Mouse (Mus musculus) lung, adult 2 months (tissue): ENCODE data around the gene Dlgap1. TPM values are rescaled to one million over a fixed set of nuclear protein-coding genes. Genes with fewer than 3 reads are reported as not detected.

Experiments
- DNase-seq: peaks from one replicate; pipeline ENCODE4 v3.0.0; 2022
- H3K4me1 ChIP-seq: fragments of 200-500 bp; 2 replicates; pipeline ENCODE4 v1.6.1; 2011; ENCODE audit warnings: low read length; ENCODE audit not compliant: control insufficient read depth, insufficient read depth
- H3K4me3 ChIP-seq: fragments of 200-500 bp; replicated peaks from 2 replicates; pipeline ENCODE3; 2011; ENCODE audit warnings: low read depth, mild to moderate bottlenecking, control low read depth, low read length; ENCODE audit errors: extremely low read depth
- CTCF ChIP-seq: fragments of 200-500 bp; IDR thresholded peaks from 2 replicates; pipeline ENCODE4 v1.5.1; 2011; ENCODE audit warnings: mild to moderate bottlenecking, low read length, control low read depth; ENCODE audit not compliant: insufficient read depth
- POLR2A ChIP-seq: fragments of 200-500 bp; IDR thresholded peaks from 2 replicates; pipeline ENCODE4 v1.6.1; 2011; ENCODE audit warnings: low read depth, mild to moderate bottlenecking, control low read depth, low read length, borderline replicate concordance; ENCODE audit errors: extremely low read depth
- WGBS: fragments of 180-500 bp; shearing (Covaris S2); methylation state at CpG from one replicate; pipeline ENCODE4 v1.1.7; 2018; 5-methylcytosine and 5-hydroxymethylcytosine counted together
- polyA plus RNA-seq: library from polyadenylated mRNA; depleted of rRNA; stranded (reverse); fragments of >200 nt; gene quantifications from 2 replicates; pipeline ENCODE4 v1.2.3, GENCODE M21; 2012

Gene Dlgap1
- polyA plus RNA-seq, 1 experiment = 0.63 TPM

GRCm38 (mm10) chr17:70845543-70845942 lies 876.7 kb downstream of the Dlgap1 start:
- no peak for DNase-seq
- 64% methylated on average over 2 of the region's 2 CpGs for WGBS

GRCm38 (mm10) chr17:70846111-70846644 lies 877.3 kb downstream of the Dlgap1 start:
- Histone ChIP-seq H3K4me3 (no peak overlapping the region), H3K4me1 (peaks cover 7% of the 10 kb centered on the region; the same call in 1 of the 2 replicates)
- peak; percentile 14 for DNase-seq
- TF ChIP-seq CTCF (no peak), POLR2A (no peak)
- 42% methylated on average over 8 of the region's 8 CpGs for WGBS

More at GRCm38 (mm10) chr17:70845543-70845942, 876.7 kb downstream of the Dlgap1 start:
- peaks cover 7% of the 10 kb centered on the region; the same call in 1 of the 2 replicates for H3K4me1 ChIP-seq
- H3K4me3 ChIP-seq = no peak overlapping the region
- TF ChIP-seq POLR2A = no peak
- TF ChIP-seq CTCF = no peak

GRCm38 (mm10) chr17:70847086-70847485 lies 878.2 kb downstream of the Dlgap1 start:
- H3K4me3 ChIP-seq = peak overlapping the region; percentile 25
- WGBS = 1% methylated on average over 4 of the region's 4 CpGs
- 0 out of 2 replicates have a peak, but pooled peaks have one; percentile 21 for TF ChIP-seq CTCF
- TF ChIP-seq POLR2A = no peak
- H3K4me1 ChIP-seq = peaks cover 7% of the 10 kb centered on the region; the same call in 1 of the 2 replicates
- DNase-seq = peak; percentile 22

- H3K4me1 ChIP-seq = peaks cover 7% of the 10 kb centered on the region; the same call in 1 of the 2 replicates
- WGBS = 1% methylated on average over 17 of the region's 17 CpGs
- peak overlapping the region; percentile 86 for H3K4me3 ChIP-seq
- DNase-seq = peak; percentile 17
- TF ChIP-seq POLR2A = no peak
- no peak for TF ChIP-seq CTCF
These were observed 879.1 kb downstream of the Dlgap1 start for GRCm38 (mm10) chr17:70847751-70848510.

- peak; percentile 20; the same call in 1 of the 2 replicates for TF ChIP-seq POLR2A
- TF ChIP-seq CTCF = no peak
- Histone ChIP-seq H3K4me3 (peak overlapping the region; percentile 86), H3K4me1 (peaks cover 7% of the 10 kb centered on the region; the same call in 1 of the 2 replicates)
- WGBS = 2% methylated on average over 23 of the region's 23 CpGs
- peak; percentile 69 for DNase-seq
These were observed 879.9 kb downstream of the Dlgap1 start for GRCm38 (mm10) chr17:70848511-70849398.

- TF ChIP-seq CTCF (no peak), POLR2A (peak; percentile 96)
- peaks cover 9% of the 10 kb centered on the region; the same call in 1 of the 2 replicates for H3K4me1 ChIP-seq
- DNase-seq = peak; percentile 89
- under 1% methylated on average over 33 of the region's 33 CpGs for WGBS
- peak overlapping the region; percentile 86 for H3K4me3 ChIP-seq
These were observed 880.7 kb downstream of the Dlgap1 start for GRCm38 (mm10) chr17:70849399-70850232.

GRCm38 (mm10) chr17:70850233-70850995 lies 881.5 kb downstream of the Dlgap1 start:
- TF ChIP-seq POLR2A (peak; percentile 17; the same call in 1 of the 2 replicates), CTCF (no peak)
- under 1% methylated on average over 40 of the region's 40 CpGs for WGBS

More at GRCm38 (mm10) chr17:70850233-70850995, 881.5 kb downstream of the Dlgap1 start:
- H3K4me1 ChIP-seq = peaks cover 9% of the 10 kb centered on the region; the same call in 1 of the 2 replicates
- no peak for DNase-seq
- peak overlapping the region; percentile 86 for H3K4me3 ChIP-seq
